Mouse (Mus musculus): ENCODE measurements around the gene Pole3.

Pole3 gene

GRCm38 (mm10) chr4:62524651-62525488, at the start of gene Pole3, which contains the start of gene 4933430I17Rik:
Gene Pole3, minus strand, starts transcription at chr4:62525068.
Gene 4933430I17Rik, plus strand, starts transcription at chr4:62525369.
- peak; percentile 98 for DNase-seq (ENCODE audit: low spot score)

- DNase-seq (ENCODE audit: low spot score): no peak
These were observed 45.2 kb upstream of the Pole3 start for GRCm38 (mm10) chr4:62570029-62570428.

GRCm38 (mm10) chr4:62569603-62570002, 44.7 kb upstream of the Pole3 start:
- no peak for DNase-seq (ENCODE audit: low spot score)

- no peak for DNase-seq (ENCODE audit: low spot score)
These were observed 43.5 kb upstream of the Pole3 start for GRCm38 (mm10) chr4:62568359-62568758.

- no peak for DNase-seq (ENCODE audit: low spot score)
These were observed 42.8 kb upstream of the Pole3 start for GRCm38 (mm10) chr4:62567696-62568095.

- DNase-seq (ENCODE audit: low spot score): no peak
These were observed 41.7 kb upstream of the Pole3 start for GRCm38 (mm10) chr4:62566530-62566929.

GRCm38 (mm10) chr4:62562006-62562405, 37.1 kb upstream of the Pole3 start:
- DNase-seq (ENCODE audit: low spot score): no peak

- no peak for DNase-seq (ENCODE audit: low spot score)
These were observed 36.7 kb upstream of the Pole3 start for GRCm38 (mm10) chr4:62561630-62562001.

- DNase-seq (ENCODE audit: low spot score): no peak
These were observed 36.2 kb upstream of the Pole3 start for GRCm38 (mm10) chr4:62560963-62561629.

- no peak for DNase-seq (ENCODE audit: low spot score)
These were observed 35.0 kb upstream of the Pole3 start, which contains the start of gene Rgs3 for GRCm38 (mm10) chr4:62559797-62560329. Gene Rgs3, plus strand, starts transcription at chr4:62559847.

GRCm38 (mm10) chr4:62557436-62557835, 32.6 kb upstream of the Pole3 start:
- no peak for DNase-seq (ENCODE audit: low spot score)

- DNase-seq (ENCODE audit: low spot score): no peak
These were observed 27.1 kb upstream of the Pole3 start for GRCm38 (mm10) chr4:62551966-62552365.

GRCm38 (mm10) chr4:62544801-62545200, 19.9 kb upstream of the Pole3 start:
- no peak for DNase-seq (ENCODE audit: low spot score)

GRCm38 (mm10) chr4:62543782-62544181, 18.9 kb upstream of the Pole3 start:
- DNase-seq (ENCODE audit: low spot score): no peak

- DNase-seq (ENCODE audit: low spot score): no peak
These were observed 16.9 kb upstream of the Pole3 start for GRCm38 (mm10) chr4:62541802-62542201.

GRCm38 (mm10) chr4:62533729-62534128, 8.9 kb upstream of the Pole3 start:
- no peak for DNase-seq (ENCODE audit: low spot score)

- DNase-seq (ENCODE audit: low spot score): no peak
These were observed 2.8 kb upstream of the Pole3 start for GRCm38 (mm10) chr4:62527655-62528054.

- DNase-seq (ENCODE audit: low spot score): no peak
These were observed 1.4 kb upstream of the Pole3 start for GRCm38 (mm10) chr4:62526256-62526655.

- no peak for DNase-seq (ENCODE audit: low spot score)
These were observed 582 bp upstream of the Pole3 start for GRCm38 (mm10) chr4:62525489-62525811.

GRCm38 (mm10) chr4:62520892-62521400, 3.9 kb downstream of the Pole3 start:
- no peak for DNase-seq (ENCODE audit: low spot score)

- DNase-seq (ENCODE audit: low spot score): peak; percentile 90
These were observed 5.0 kb downstream of the Pole3 start, which contains the start of gene Alad for GRCm38 (mm10) chr4:62519849-62520233. Gene Alad, minus strand, starts transcription at chr4:62519918.

GRCm38 (mm10) chr4:62519122-62519848, 5.6 kb downstream of the Pole3 start:
- no peak for DNase-seq (ENCODE audit: low spot score)
